Mouse (Mus musculus): Measurements from ENCODE around the gene Zfp711. TPM values are rescaled to one million over a fixed set of nuclear protein-coding genes. Genes with fewer than 3 reads are reported as not detected.

Zfp711 gene
- 2.5 and 3.0 TPM in 2 replicates for polyA plus RNA-seq (2015; fragmentation: Nextera tagmentation; extraction: Ambion mirVana)

- Histone ChIP-seq H3K9me3 (ENCODE audit: control insufficient read depth, low read length) (no peaks in the 10 kb centered on the region), H3K4me3 (ENCODE audit: low read depth, low read length) (peak within 1 kb of the TSS; percentile 56), H3K27ac (replicated peaks) (peak within 1 kb of the TSS; percentile 63), H3K36me3 (ENCODE audit: control insufficient read depth, insufficient read depth, low read length) (no peaks in the 10 kb centered on the region), H3K9ac (ENCODE audit: low read length) (peak within 1 kb of the TSS; percentile 59), H3K4me2 (replicated peaks; ENCODE audit: low read depth) (peak within 1 kb of the TSS; percentile 59), H3K27me3 (ENCODE audit: control insufficient read depth, insufficient read depth, low read length) (no peaks in the 10 kb centered on the region), H3K4me1 (replicated peaks; ENCODE audit: control insufficient read depth, insufficient read depth) (no peaks in the 10 kb centered on the region)
- TF ChIP-seq EP300 (optimal IDR thresholded peaks at IDR 0.05) (no peak), CTCF (IDR thresholded peaks at IDR 0.05; ENCODE audit: low read depth) (peak; percentile 27; the same call in 1 of the 2 replicates)
- ATAC-seq (ENCODE audit: low FRiP score, low TSS enrichment) (peak; percentile 97), DNase-seq (ENCODE audit: low spot score) (peak; percentile 68)
- WGBS, result 11% methylated on average over 51 of the region's 79 CpGs
Observed at GRCm38 (mm10) chrX:112600511-112601305, at the start of gene Zfp711. Gene Zfp711, plus strand, starts transcription at chrX:112600526.

DNA sequence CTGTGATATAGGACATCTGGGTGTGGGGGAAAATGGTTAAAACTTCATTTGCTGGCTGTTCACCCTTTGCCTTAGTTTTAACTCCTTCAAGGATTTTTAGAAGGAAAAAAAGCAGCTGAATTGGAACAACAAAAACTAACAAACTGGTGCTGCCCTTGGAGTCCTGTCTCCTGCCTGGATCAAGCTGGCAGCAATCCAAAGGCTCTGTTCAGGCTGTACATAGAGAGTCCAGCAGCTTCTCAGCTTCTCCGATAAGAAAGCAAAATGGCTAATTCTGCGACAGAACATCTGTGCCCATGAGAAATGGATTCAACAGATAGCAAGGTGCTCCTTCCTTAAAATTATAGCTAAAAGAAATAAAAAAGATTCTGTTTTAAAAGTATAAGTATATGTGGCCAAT lies 32.6 kb upstream of the Zfp711 start:
- TF ChIP-seq CTCF (IDR thresholded peaks at IDR 0.05; ENCODE audit: low read depth), result no peak
- no peak for TF ChIP-seq EP300 (optimal IDR thresholded peaks at IDR 0.05)
- H3K4me3 ChIP-seq (ENCODE audit: low read depth, low read length), result no peak overlapping the region
- no peaks in the 10 kb centered on the region for H3K27me3 ChIP-seq (ENCODE audit: control insufficient read depth, insufficient read depth, low read length)
- no peak overlapping the region for H3K9ac ChIP-seq (ENCODE audit: low read length)
- ATAC-seq (ENCODE audit: low FRiP score, low TSS enrichment) (no peak), DNase-seq (ENCODE audit: low spot score) (no peak)
- no peak overlapping the region for H3K27ac ChIP-seq (replicated peaks)
- no peaks in the 10 kb centered on the region for H3K4me1 ChIP-seq (replicated peaks; ENCODE audit: control insufficient read depth, insufficient read depth)
- no peaks in the 10 kb centered on the region for H3K9me3 ChIP-seq (ENCODE audit: control insufficient read depth, low read length)
- no peak overlapping the region for H3K4me2 ChIP-seq (replicated peaks; ENCODE audit: low read depth)
- no peaks in the 10 kb centered on the region for H3K36me3 ChIP-seq (ENCODE audit: control insufficient read depth, insufficient read depth, low read length)
- WGBS, result 76% methylated on average over 2 of the region's 2 CpGs

GRCm38 (mm10) chrX:112601306-112602120 lies 1.2 kb downstream of the Zfp711 start:
- Histone ChIP-seq H3K4me1 (replicated peaks; ENCODE audit: control insufficient read depth, insufficient read depth) (no peaks in the 10 kb centered on the region), H3K36me3 (ENCODE audit: control insufficient read depth, insufficient read depth, low read length) (no peaks in the 10 kb centered on the region), H3K27me3 (ENCODE audit: control insufficient read depth, insufficient read depth, low read length) (no peaks in the 10 kb centered on the region), H3K4me2 (replicated peaks; ENCODE audit: low read depth) (peak overlapping the region; percentile 59), H3K9me3 (ENCODE audit: control insufficient read depth, low read length) (no peaks in the 10 kb centered on the region), H3K27ac (replicated peaks) (peak overlapping the region; percentile 63), H3K4me3 (ENCODE audit: low read depth, low read length) (peak overlapping the region; percentile 56), H3K9ac (ENCODE audit: low read length) (peak overlapping the region; percentile 59)
- WGBS, result 13% methylated on average over 42 of the region's 81 CpGs
- peak; percentile 65 for ATAC-seq (ENCODE audit: low FRiP score, low TSS enrichment)
- DNase-seq (ENCODE audit: low spot score), result peak; percentile 31
- TF ChIP-seq CTCF (IDR thresholded peaks at IDR 0.05; ENCODE audit: low read depth) (no peak), EP300 (optimal IDR thresholded peaks at IDR 0.05) (no peak)

- TF ChIP-seq EP300 (optimal IDR thresholded peaks at IDR 0.05), result no peak
- TF ChIP-seq CTCF (IDR thresholded peaks at IDR 0.05; ENCODE audit: low read depth), result no peak
- Histone ChIP-seq H3K27ac (replicated peaks) (no peak overlapping the region), H3K27me3 (ENCODE audit: control insufficient read depth, insufficient read depth, low read length) (no peaks in the 10 kb centered on the region), H3K9ac (ENCODE audit: low read length) (no peak overlapping the region), H3K4me3 (ENCODE audit: low read depth, low read length) (no peak overlapping the region), H3K4me1 (replicated peaks; ENCODE audit: control insufficient read depth, insufficient read depth) (no peaks in the 10 kb centered on the region), H3K9me3 (ENCODE audit: control insufficient read depth, low read length) (no peaks in the 10 kb centered on the region), H3K4me2 (replicated peaks; ENCODE audit: low read depth) (no peak overlapping the region), H3K36me3 (ENCODE audit: control insufficient read depth, insufficient read depth, low read length) (no peaks in the 10 kb centered on the region)
- WGBS, result 14% methylated on average over 1 of the region's 1 CpGs
- ATAC-seq (ENCODE audit: low FRiP score, low TSS enrichment) (no peak), DNase-seq (ENCODE audit: low spot score) (no peak)
Observed at GRCm38 (mm10) chrX:112675525-112675924, 75.2 kb downstream of the Zfp711 start.

GRCm38 (mm10) chrX:112680605-112681004 lies 80.3 kb downstream of the Zfp711 start:
- H3K4me2 ChIP-seq (replicated peaks; ENCODE audit: low read depth), result no peak overlapping the region
- no peak overlapping the region for H3K27ac ChIP-seq (replicated peaks)
- no peaks in the 10 kb centered on the region for H3K36me3 ChIP-seq (ENCODE audit: control insufficient read depth, insufficient read depth, low read length)
- H3K4me1 ChIP-seq (replicated peaks; ENCODE audit: control insufficient read depth, insufficient read depth), result no peaks in the 10 kb centered on the region
- ATAC-seq (ENCODE audit: low FRiP score, low TSS enrichment) (no peak), DNase-seq (ENCODE audit: low spot score) (no peak)
- H3K9me3 ChIP-seq (ENCODE audit: control insufficient read depth, low read length), result no peaks in the 10 kb centered on the region
- no peak overlapping the region for H3K4me3 ChIP-seq (ENCODE audit: low read depth, low read length)
- 35% methylated on average over 5 of the region's 5 CpGs for WGBS
- TF ChIP-seq EP300 (optimal IDR thresholded peaks at IDR 0.05) (no peak), CTCF (IDR thresholded peaks at IDR 0.05; ENCODE audit: low read depth) (no peak)
- H3K27me3 ChIP-seq (ENCODE audit: control insufficient read depth, insufficient read depth, low read length), result no peaks in the 10 kb centered on the region
- H3K9ac ChIP-seq (ENCODE audit: low read length), result no peak overlapping the region

Other genes with a start within 250 kb of the Zfp711 start
- gene Satl1, start 193.7 kb upstream of the Zfp711 start, polyA plus RNA-seq (2015; fragmentation: Nextera tagmentation; extraction: Ambion mirVana), result not detected in 2 replicates
- not detected in 2 replicates for gene 2010106E10Rik, start 105.3 kb upstream of the Zfp711 start, polyA plus RNA-seq (2015; fragmentation: Nextera tagmentation; extraction: Ambion mirVana)
- gene Pof1b, start 98.1 kb downstream of the Zfp711 start, polyA plus RNA-seq (2015; fragmentation: Nextera tagmentation; extraction: Ambion mirVana), result 48.2 and 51.2 TPM in 2 replicates

Data from stomach, postnatal 0 days (tissue).